Mouse (Mus musculus): ENCODE results near the gene Klhdc9. TPM values are rescaled to one million over a fixed set of nuclear protein-coding genes. Genes with fewer than 3 reads are reported as not detected.

Klhdc9 gene
- total RNA-seq, 2 experiments from 2014 or later: not detected

GRCm38 (mm10) chr1:171309321-171309720, 51.3 kb downstream of the Klhdc9 start:
- no peak for DNase-seq (ENCODE audit: low spot score)

Other genes with a start within 250 kb of the Klhdc9 start
- gene Cfap126, start 246.9 kb downstream of the Klhdc9 start, total RNA-seq (2021): 1 to 10 TPM; 1.2 to 2.0 TPM
- gene Sdhc, start 210.2 kb downstream of the Klhdc9 start, total RNA-seq (2021): 100 to 1,000 TPM; 667 to 772 TPM
- 10 to 100 TPM; 28.7 to 29.5 TPM for gene Mpz, start 210.1 kb downstream of the Klhdc9 start, total RNA-seq (2021)
- 100 to 1,000 TPM in 1 of 2 experiments, 10 to 100 TPM in 1; 36.1 to 133 TPM for gene Pcp4l1, start 164.5 kb downstream of the Klhdc9 start, total RNA-seq (2021)
- gene Nr1i3, start 146.8 kb downstream of the Klhdc9 start, total RNA-seq (2021): not detected
- 10 to 100 TPM; 47.6 to 51.7 TPM for gene Tomm40l, start 138.3 kb downstream of the Klhdc9 start, total RNA-seq (2021)
- 1 to 10 TPM in 1 of 2 experiments, not detected in 1; 7.5 TPM for gene Apoa2, start 135.7 kb downstream of the Klhdc9 start, total RNA-seq (2021)
- gene Fcer1g, start 126.4 kb downstream of the Klhdc9 start, total RNA-seq (2021): 1 to 10 TPM; 2.2 to 4.9 TPM
- gene Adamts4, start 110.4 kb downstream of the Klhdc9 start, total RNA-seq (2021): under 1 TPM; 0.48 to 0.90 TPM
- 100 to 1,000 TPM; 804 to 821 TPM for gene Ndufs2, start 109.4 kb downstream of the Klhdc9 start, total RNA-seq (2021)
- 10 to 100 TPM; 12.0 to 13.0 TPM for gene B4galt3, start 90.5 kb downstream of the Klhdc9 start, total RNA-seq (2021)
- gene Ppox, start 79.6 kb downstream of the Klhdc9 start, total RNA-seq (2021): 1 to 10 TPM; 7.8 to 7.9 TPM
- gene Usp21, start 72.8 kb downstream of the Klhdc9 start, total RNA-seq (2021): 10 to 100 TPM; 15.1 to 19.3 TPM
- 10 to 100 TPM; 85.7 to 96.8 TPM for gene Ufc1, start 65.8 kb downstream of the Klhdc9 start, total RNA-seq (2021)
- gene Dedd, start 31.7 kb downstream of the Klhdc9 start, total RNA-seq (2021): 10 to 100 TPM; 28.1 to 35.8 TPM
- 10 to 100 TPM; 26.0 to 28.9 TPM for gene Nit1, start 15.2 kb downstream of the Klhdc9 start, total RNA-seq (2021)
- 100 to 1,000 TPM; 110 to 128 TPM for gene Pfdn2, start 15.1 kb downstream of the Klhdc9 start, total RNA-seq (2021)
- gene Nectin4, start 9.3 kb upstream of the Klhdc9 start, total RNA-seq (2021): not detected
- gene Arhgap30, start 28.2 kb upstream of the Klhdc9 start, total RNA-seq (2021): under 1 TPM; 0.53 to 0.90 TPM
- 10 to 100 TPM; 24.7 to 26.1 TPM for gene Usf1, start 50.5 kb upstream of the Klhdc9 start, total RNA-seq (2021)
- under 1 TPM; 0.48 to 0.93 TPM for gene Tstd1, start 58.1 kb upstream of the Klhdc9 start, total RNA-seq (2021)
- 1 to 10 TPM; 3.7 to 7.0 TPM for gene F11r, start 76.7 kb upstream of the Klhdc9 start, total RNA-seq (2021)
- gene Alyref2, start 142.7 kb upstream of the Klhdc9 start, total RNA-seq (2021): 1 to 10 TPM; 1.3 to 1.4 TPM
- not detected for gene Itln1, start 174.5 kb upstream of the Klhdc9 start, total RNA-seq (2021)
- under 1 TPM in 1 of 2 experiments, not detected in 1; 0.09 TPM for gene Cd244a, start 198.4 kb upstream of the Klhdc9 start, total RNA-seq (2021)
- gene Ly9, start 246.6 kb upstream of the Klhdc9 start, total RNA-seq (2021): under 1 TPM in 1 of 2 experiments, not detected in 1; 0.14 TPM

All from gastrocnemius, adult 18-20 months (tissue).